ENCODE assay signal across 21 mouse cellular contexts in genomic region chr1:173357799-173358198, GRCm38 (mm10). TPM values are rescaled to one million over a fixed set of nuclear protein-coding genes. Genes with fewer than 3 reads are reported as not detected.
DNase-seq lines count a peak whose midpoint lies in the region; ATAC-seq lines count a peak whose summit lies in the region.
"Had no signal": no experiment of that assay in that cellular context is flagged by ENCODE, and none has a peak within 500 bp of the region (broad histone marks: within the 10 kb centered on the region; RNA-seq: fewer than 3 reads in every experiment).

No protein-coding gene starts in this region.

- 40% methylated on average over 4 of the region's 4 CpGs for WGBS in forebrain, embryonic 16.5 days
- WGBS in forebrain, embryonic 11.5 days = 60% methylated on average over 4 of the region's 4 CpGs

- H3K4me3 ChIP-seq in forebrain, embryonic 16.5 days (replicated peaks; ENCODE audit: low read length) = no peak overlapping the region
- no peak overlapping the region for H3K4me3 ChIP-seq in forebrain, embryonic 11.5 days (ENCODE audit: low read depth, low read length)
- H3K4me3 ChIP-seq: gastrocnemius, adult 2 months; heart, embryonic 10.5 days; hindbrain, embryonic 10.5 days; limb, embryonic 15.5 days; liver, embryonic 15.5 days; midbrain, embryonic 10.5 days; neural tube, embryonic 13.5 days had no signal

- peaks cover 15% of the 10 kb centered on the region for H3K4me1 ChIP-seq in forebrain, embryonic 16.5 days (replicated peaks; ENCODE audit: control insufficient read depth, insufficient read depth, low read length)
- H3K4me1 ChIP-seq in forebrain, embryonic 11.5 days (replicated peaks; ENCODE audit: control insufficient read depth, insufficient read depth, low read length) = no peaks in the 10 kb centered on the region
- H3K4me1 ChIP-seq: limb, embryonic 15.5 days had no signal

- H3K36me3 ChIP-seq in forebrain, embryonic 16.5 days (ENCODE audit: control insufficient read depth, insufficient read depth) = no peaks in the 10 kb centered on the region
- no peaks in the 10 kb centered on the region for H3K36me3 ChIP-seq in forebrain, embryonic 11.5 days (ENCODE audit: control insufficient read depth, insufficient read depth, low read length)
- H3K36me3 ChIP-seq: heart, embryonic 10.5 days; hindbrain, embryonic 10.5 days; limb, embryonic 15.5 days; liver, embryonic 15.5 days had no signal

- intact Hi-C loops in left cerebral cortex, postnatal 14 days (cut with DNase I) = no loop called here
- intact Hi-C loops in left cerebral cortex, postnatal 10 days (cut with DNase I) = no loop called here
- intact Hi-C loops in left cerebral cortex, postnatal 4 days (cut with DNase I) = no loop called here

- no peak overlapping the region for H3K9ac ChIP-seq in forebrain, embryonic 16.5 days (replicated peaks; ENCODE audit: low read depth, low read length)
- no peak overlapping the region for H3K9ac ChIP-seq in forebrain, embryonic 11.5 days (ENCODE audit: low read length)
- H3K9ac ChIP-seq: limb, embryonic 15.5 days; liver, embryonic 15.5 days; neural tube, embryonic 13.5 days had no signal

- no peak overlapping the region for H3K27ac ChIP-seq in forebrain, embryonic 16.5 days (ENCODE audit: low read length)
- H3K27ac ChIP-seq in forebrain, embryonic 11.5 days (ENCODE audit: low read depth, low read length) = no peak overlapping the region
- H3K27ac ChIP-seq: gastrocnemius, adult 2 months; heart, embryonic 10.5 days; hindbrain, embryonic 10.5 days; kidney, postnatal 0 days; limb, embryonic 15.5 days; liver, embryonic 15.5 days; macrophage; midbrain, embryonic 10.5 days; neural tube, embryonic 13.5 days had no signal

- no peaks in the 10 kb centered on the region for H3K9me3 ChIP-seq in forebrain, embryonic 16.5 days (ENCODE audit: control insufficient read depth, low read length)
- H3K9me3 ChIP-seq in forebrain, embryonic 11.5 days (ENCODE audit: control insufficient read depth, low read length) = no peaks in the 10 kb centered on the region
- H3K9me3 ChIP-seq: heart, embryonic 10.5 days; hindbrain, embryonic 10.5 days; limb, embryonic 15.5 days; liver, embryonic 15.5 days; midbrain, embryonic 10.5 days; neural tube, embryonic 13.5 days had no signal

- ATAC-seq in forebrain, embryonic 16.5 days = peak; percentile 32; the same call in 1 of the 2 replicates
- ATAC-seq in forebrain, embryonic 11.5 days (replicated peaks; ENCODE audit: low FRiP score) = no peak

- H3K4me2 ChIP-seq in forebrain, embryonic 16.5 days (ENCODE audit: low read length) = no peak overlapping the region
- H3K4me2 ChIP-seq in forebrain, embryonic 11.5 days (ENCODE audit: low read depth, low read length, severe bottlenecking) = no peak overlapping the region
- H3K4me2 ChIP-seq: limb, embryonic 15.5 days; liver, embryonic 15.5 days; neural tube, embryonic 13.5 days had no signal

- DNase-seq in forebrain, embryonic 11.5 days (ENCODE audit: low spot score) = no peak
- DNase-seq in left cerebral cortex, postnatal 14 days (ENCODE audit: low spot score in 2 of 2) = peak; percentile 50 to 53
- DNase-seq in left cerebral cortex, postnatal 10 days (ENCODE audit: extremely low spot score in 1 of 2, low spot score in 2 of 2) = no peak
- DNase-seq in left cerebral cortex, postnatal 4 days = peak; percentile 53
- peak; percentile 73 for DNase-seq in right cerebral cortex, postnatal 25 days
- DNase-seq in ovary, adult 18-20 months (ENCODE audit: low spot score) = no peak
- DNase-seq: adrenal gland, adult 8-10 months; embryo, embryonic 11 days; gastrocnemius, adult 2 months; kidney, adult 11 months; spleen, adult 18-20 months; thymus, postnatal 4 days had no signal

- H3K27me3 ChIP-seq in forebrain, embryonic 16.5 days (replicated peaks; ENCODE audit: control insufficient read depth, insufficient read depth, low read length) = no peaks in the 10 kb centered on the region
- no peaks in the 10 kb centered on the region for H3K27me3 ChIP-seq in forebrain, embryonic 11.5 days (ENCODE audit: control insufficient read depth, insufficient read depth, low read length)
- H3K27me3 ChIP-seq: limb, embryonic 15.5 days; liver, embryonic 15.5 days; neural tube, embryonic 13.5 days had no signal

RNA-seq across cellular contexts. Expression of gene Aim2, which starts 7.1 kb away (rescaled TPM):
- 3.0 and 4.0 TPM in 2 replicates for polyA plus RNA-seq in forebrain, embryonic 16.5 days (2015; fragmentation: Nextera tagmentation; extraction: Ambion mirVana)
- 4.3 and 5.8 TPM in 2 replicates for polyA plus RNA-seq in forebrain, embryonic 11.5 days (2014; fragmentation: Nextera tagmentation; extraction: Ambion mirVana)
- 1 to 10 TPM; 2.4 to 2.7 TPM for total RNA-seq in left cerebral cortex, postnatal 14 days (2021)
- 1 to 10 TPM; 3.7 to 4.9 TPM for total RNA-seq in left cerebral cortex, postnatal 10 days (2021)
- total RNA-seq in left cerebral cortex, postnatal 4 days (2021) = 10 to 100 TPM in 1 of 2 experiments, 1 to 10 TPM in 1; 8.3 to 11.1 TPM

RNA-seq across cellular contexts. Expression of gene Cadm3, which starts 9.7 kb away (rescaled TPM):
- polyA plus RNA-seq in forebrain, embryonic 16.5 days (2015; fragmentation: Nextera tagmentation; extraction: Ambion mirVana) = 33.8 and 47.1 TPM in 2 replicates
- polyA plus RNA-seq in forebrain, embryonic 11.5 days (2014; fragmentation: Nextera tagmentation; extraction: Ambion mirVana) = 15.6 and 16.0 TPM in 2 replicates
- total RNA-seq in left cerebral cortex, postnatal 14 days (2021) = 100 to 1,000 TPM; 482 to 514 TPM
- 100 to 1,000 TPM; 503 to 552 TPM for total RNA-seq in left cerebral cortex, postnatal 10 days (2021)
- 100 to 1,000 TPM; 502 to 546 TPM for total RNA-seq in left cerebral cortex, postnatal 4 days (2021)
- polyA plus RNA-seq: macrophage had no signal

RNA-seq across cellular contexts. Expression of gene Ackr1, which starts 24.2 kb away (rescaled TPM):
- polyA plus RNA-seq in forebrain, embryonic 16.5 days (2015; fragmentation: Nextera tagmentation; extraction: Ambion mirVana) = 12.4 and 14.0 TPM in 2 replicates
- polyA plus RNA-seq in forebrain, embryonic 11.5 days (2014; fragmentation: Nextera tagmentation; extraction: Ambion mirVana) = 3.8 and 4.5 TPM in 2 replicates
- 100 to 1,000 TPM; 116 to 127 TPM for total RNA-seq in left cerebral cortex, postnatal 14 days (2021)
- 100 to 1,000 TPM; 111 to 129 TPM for total RNA-seq in left cerebral cortex, postnatal 10 days (2021)
- 100 to 1,000 TPM; 134 to 136 TPM for total RNA-seq in left cerebral cortex, postnatal 4 days (2021)
- polyA plus RNA-seq: macrophage had no signal

Comparison
In these comparisons a context has a peak if more than half of its experiments do, and no peak if none do; other contexts are left out.
1. DNase-seq: peak in left cerebral cortex, postnatal 14 days (2 of 2), left cerebral cortex, postnatal 4 days (single experiment) and right cerebral cortex, postnatal 25 days (single experiment); none in forebrain, embryonic 11.5 days (single experiment), left cerebral cortex, postnatal 10 days (0 of 2) and ovary, adult 18-20 months (single experiment).